Mouse (Mus musculus): ENCODE data around the gene 4930402H24Rik. TPM values are rescaled to one million over a fixed set of nuclear protein-coding genes. Genes with fewer than 3 reads are reported as not detected.

Gene 4930402H24Rik
- 22.4 and 37.8 TPM in 2 replicates for total RNA-seq (2014; fragmentation: Nextera tagmentation)
- 7.5 and 12.6 TPM in 2 replicates for total RNA-seq (2017)

DNA sequence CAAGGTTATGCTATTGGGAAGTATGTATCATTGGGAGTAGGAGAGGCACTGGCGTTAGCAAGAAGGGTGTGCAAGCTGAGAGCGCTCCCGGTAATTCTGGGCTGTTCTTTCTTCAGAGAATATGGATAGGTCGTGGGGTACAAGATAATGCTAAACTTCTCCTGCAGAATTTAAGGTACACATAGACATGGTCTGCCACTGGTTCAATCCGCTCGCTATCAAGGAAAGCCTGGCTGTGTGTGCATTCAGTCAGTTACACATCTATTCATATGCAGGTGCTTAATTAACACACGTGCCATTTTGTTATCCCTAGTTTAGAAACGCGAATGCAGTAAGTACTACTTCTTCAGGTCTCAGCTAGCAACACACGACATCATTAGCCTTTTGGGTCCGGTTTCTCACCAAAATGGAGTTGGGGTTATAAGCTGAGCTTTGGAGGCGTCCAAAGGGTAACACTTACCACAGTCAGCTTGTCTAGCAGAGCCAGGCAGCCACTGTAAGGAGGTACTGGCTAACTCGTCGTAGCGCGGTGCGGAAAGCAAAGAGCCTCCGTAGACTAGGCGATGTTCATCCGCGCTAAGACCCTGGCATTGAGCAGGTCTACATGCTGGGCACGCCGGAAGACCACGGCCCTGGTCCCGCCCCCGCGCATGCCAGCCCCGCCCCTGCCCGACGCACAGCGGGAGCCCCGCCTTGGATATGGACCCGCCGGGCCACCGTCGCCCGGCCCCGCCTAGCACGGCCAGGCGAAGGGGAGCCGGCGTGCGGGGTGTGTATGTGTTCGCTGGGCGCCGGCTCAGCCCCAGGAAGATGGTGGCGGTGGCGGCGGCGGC is at the start of gene 4930402H24Rik, which contains the start of gene Atrn:
Gene 4930402H24Rik, minus strand, starts transcription at position 656 of the 833 bp plus-strand sequence.
Gene Atrn, plus strand, starts transcription at position 745 of the 833 bp plus-strand sequence.
- ATAC-seq (replicated peaks; ENCODE audit: low FRiP score, low TSS enrichment, poor library complexity, severe bottlenecking) = peak; percentile 87

DNA sequence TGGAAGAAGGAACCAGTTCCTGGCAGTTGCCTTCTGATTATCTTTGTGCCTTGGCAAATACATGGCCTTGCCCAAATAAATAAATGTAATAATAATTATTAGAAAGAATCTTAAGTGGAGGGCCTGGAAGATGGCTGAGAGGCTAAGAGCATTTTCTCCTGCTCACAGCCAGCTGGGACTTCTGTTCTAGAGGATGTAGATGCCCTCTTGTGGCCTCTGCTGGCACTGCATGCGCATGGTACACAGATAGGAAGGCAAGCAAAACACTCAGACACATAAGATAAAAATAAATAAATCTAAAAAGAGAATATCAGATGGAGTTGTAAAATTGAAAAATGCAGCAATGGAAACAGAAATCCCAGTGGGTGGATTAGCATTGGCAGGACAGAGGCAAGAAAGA is 44.3 kb upstream of the 4930402H24Rik start:
- peak; percentile 82 for ATAC-seq (replicated peaks; ENCODE audit: low FRiP score, low TSS enrichment, poor library complexity, severe bottlenecking)

DNA sequence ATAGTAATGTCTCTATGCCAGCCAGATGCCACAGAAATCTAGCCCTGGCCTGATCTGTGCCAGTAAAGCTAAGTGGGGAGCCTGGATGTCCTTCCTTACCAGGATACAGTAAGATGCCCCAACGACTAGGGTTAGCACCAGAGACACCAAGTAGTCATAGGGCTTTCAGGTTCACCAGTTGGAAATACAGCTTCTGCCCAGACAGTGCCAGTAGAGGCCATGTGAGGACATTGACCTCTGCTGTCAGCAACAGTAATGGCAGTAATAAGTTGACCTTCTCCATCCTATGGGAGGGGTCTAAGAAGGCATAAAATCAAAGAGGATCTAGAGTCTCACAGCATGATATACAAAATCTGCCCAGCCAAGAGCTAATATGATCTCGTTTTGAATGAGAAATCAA is 43.6 kb upstream of the 4930402H24Rik start:
- ATAC-seq (replicated peaks; ENCODE audit: low FRiP score, low TSS enrichment, poor library complexity, severe bottlenecking) = no peak

- no peak for ATAC-seq (replicated peaks; ENCODE audit: low FRiP score, low TSS enrichment, poor library complexity, severe bottlenecking)
Observed at GRCm38 (mm10) chr2:130932865-130933264, 26.7 kb upstream of the 4930402H24Rik start.

DNA sequence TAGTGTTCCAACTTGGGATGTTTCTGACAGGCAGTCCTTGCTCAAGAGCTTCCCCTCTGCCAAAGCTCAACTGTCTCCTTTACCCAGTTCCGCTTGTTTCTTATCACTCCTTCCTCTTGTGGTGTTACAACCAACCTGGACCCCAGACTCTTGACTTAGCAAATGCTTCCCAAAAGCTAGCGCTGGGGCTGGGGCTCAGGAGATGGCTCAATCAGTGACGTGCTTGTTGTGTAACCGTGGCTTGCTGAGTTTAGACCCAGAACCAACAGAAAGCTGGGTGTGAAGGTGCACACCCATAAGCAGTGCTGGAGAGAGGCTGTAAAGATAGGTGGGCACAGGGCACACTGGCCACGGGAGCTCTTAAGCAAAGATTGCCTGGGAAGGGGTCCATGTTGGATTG is 23.8 kb upstream of the 4930402H24Rik start:
- ATAC-seq (replicated peaks; ENCODE audit: low FRiP score, low TSS enrichment, poor library complexity, severe bottlenecking) = peak; percentile 41; the same call in 1 of the 2 replicates

GRCm38 (mm10) chr2:130928530-130928929 is 22.3 kb upstream of the 4930402H24Rik start:
- ATAC-seq (replicated peaks; ENCODE audit: low FRiP score, low TSS enrichment, poor library complexity, severe bottlenecking) = no peak

DNA sequence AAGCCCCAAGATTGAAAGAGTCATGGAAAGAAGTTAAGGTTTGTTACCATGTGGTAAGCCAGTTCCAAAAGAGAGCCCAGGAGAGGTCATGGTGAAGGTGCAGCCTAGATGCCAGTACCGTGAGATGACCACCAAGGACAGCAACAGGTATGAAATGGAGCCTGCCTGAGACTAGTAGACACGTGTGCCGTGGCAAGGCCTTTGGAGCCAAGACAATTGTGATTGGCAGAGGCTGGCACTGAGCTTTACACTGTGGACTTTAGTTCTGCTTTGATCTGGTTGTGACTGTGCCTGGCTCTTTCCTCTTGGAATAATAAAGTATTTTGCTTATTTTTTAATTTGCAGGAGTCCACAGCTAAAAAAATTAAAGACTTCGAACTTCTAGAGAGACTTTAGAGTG is 21.8 kb upstream of the 4930402H24Rik start:
- ATAC-seq (replicated peaks; ENCODE audit: low FRiP score, low TSS enrichment, poor library complexity, severe bottlenecking) = no peak

GRCm38 (mm10) chr2:130924950-130925349 is 18.7 kb upstream of the 4930402H24Rik start:
- no peak for ATAC-seq (replicated peaks; ENCODE audit: low FRiP score, low TSS enrichment, poor library complexity, severe bottlenecking)

DNA sequence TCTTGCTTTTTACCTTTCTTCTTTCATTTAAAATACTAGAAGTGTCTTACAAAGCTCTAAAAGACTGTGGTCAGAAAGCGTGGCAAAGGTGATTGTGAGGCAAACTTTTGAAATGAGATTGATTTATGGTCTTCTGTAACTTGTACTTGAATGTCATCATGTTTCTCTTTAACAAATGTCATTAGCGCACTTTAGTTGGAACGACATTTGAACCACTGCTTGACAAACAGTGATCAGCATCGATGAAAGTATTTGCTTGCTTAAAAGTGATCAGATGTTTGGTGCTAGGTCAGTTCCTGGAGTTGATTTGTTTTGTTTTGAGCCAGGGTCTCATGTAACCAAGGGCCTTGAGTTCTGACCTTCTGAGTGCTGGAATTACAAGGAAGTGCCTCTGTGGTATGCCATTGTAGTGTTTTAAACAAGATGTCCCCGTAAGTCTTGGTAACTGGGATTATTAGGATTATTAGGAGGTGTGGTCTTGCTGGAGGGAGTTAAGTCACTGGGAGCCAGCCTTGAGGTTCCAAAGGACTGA is 12.9 kb upstream of the 4930402H24Rik start:
- ATAC-seq (replicated peaks; ENCODE audit: low FRiP score, low TSS enrichment, poor library complexity, severe bottlenecking) = no peak

- ATAC-seq (replicated peaks; ENCODE audit: low FRiP score, low TSS enrichment, poor library complexity, severe bottlenecking) = no peak
Observed at GRCm38 (mm10) chr2:130917686-130918085, 11.5 kb upstream of the 4930402H24Rik start.

DNA sequence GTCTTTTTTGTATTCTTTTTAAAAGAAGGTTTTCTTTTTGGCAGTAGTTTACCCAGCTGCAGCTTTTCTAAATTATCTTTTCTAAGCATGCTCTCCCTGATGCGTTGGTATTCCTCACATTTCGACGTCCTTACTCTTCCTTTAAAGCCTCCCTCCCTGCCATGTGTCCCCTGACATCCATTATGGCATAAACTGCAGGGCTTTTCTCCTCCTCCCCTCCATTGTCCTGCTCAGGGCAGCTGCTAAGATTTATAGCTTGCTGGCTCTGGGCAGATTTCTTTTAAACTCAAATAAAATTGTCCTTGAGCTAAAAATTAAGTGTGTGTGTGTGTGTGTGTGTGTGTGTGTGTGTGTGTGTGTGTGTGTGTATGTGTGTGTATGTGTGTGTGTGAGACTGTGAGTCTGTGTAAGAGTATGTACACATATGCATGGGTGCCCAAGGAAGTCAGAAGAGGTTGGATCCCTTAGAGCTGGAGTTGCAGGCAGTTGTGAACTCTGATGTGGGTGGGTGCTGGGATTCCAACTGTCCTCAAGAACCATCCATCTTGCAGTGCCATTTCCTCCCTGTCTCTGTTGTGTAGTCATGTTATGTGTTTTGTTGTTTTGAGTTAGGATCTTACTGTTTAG is 10.4 kb upstream of the 4930402H24Rik start:
- ATAC-seq (replicated peaks; ENCODE audit: low FRiP score, low TSS enrichment, poor library complexity, severe bottlenecking) = no peak

- no peak for ATAC-seq (replicated peaks; ENCODE audit: low FRiP score, low TSS enrichment, poor library complexity, severe bottlenecking)
Observed at GRCm38 (mm10) chr2:130914873-130915272, 8.7 kb upstream of the 4930402H24Rik start.

DNA sequence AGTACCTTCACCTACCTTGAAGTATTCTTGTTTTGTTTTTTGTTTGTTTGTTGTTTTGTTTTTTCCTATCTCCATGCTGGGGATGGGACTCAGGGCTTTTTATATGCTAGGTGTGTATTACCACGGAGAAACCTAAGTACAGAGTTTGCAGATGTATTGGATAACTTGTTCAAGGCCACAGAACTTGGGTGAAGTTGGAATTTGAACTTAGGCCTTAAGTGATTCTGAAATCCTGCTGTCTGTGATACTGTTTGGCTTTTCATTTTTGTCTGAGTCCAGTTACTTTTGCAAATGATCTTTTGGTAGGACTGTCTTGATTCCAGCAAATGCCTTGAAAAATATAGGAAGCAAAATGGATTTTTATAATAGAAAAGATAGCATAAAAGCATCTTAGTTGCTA is 5.5 kb upstream of the 4930402H24Rik start:
- ATAC-seq (replicated peaks; ENCODE audit: low FRiP score, low TSS enrichment, poor library complexity, severe bottlenecking) = no peak

DNA sequence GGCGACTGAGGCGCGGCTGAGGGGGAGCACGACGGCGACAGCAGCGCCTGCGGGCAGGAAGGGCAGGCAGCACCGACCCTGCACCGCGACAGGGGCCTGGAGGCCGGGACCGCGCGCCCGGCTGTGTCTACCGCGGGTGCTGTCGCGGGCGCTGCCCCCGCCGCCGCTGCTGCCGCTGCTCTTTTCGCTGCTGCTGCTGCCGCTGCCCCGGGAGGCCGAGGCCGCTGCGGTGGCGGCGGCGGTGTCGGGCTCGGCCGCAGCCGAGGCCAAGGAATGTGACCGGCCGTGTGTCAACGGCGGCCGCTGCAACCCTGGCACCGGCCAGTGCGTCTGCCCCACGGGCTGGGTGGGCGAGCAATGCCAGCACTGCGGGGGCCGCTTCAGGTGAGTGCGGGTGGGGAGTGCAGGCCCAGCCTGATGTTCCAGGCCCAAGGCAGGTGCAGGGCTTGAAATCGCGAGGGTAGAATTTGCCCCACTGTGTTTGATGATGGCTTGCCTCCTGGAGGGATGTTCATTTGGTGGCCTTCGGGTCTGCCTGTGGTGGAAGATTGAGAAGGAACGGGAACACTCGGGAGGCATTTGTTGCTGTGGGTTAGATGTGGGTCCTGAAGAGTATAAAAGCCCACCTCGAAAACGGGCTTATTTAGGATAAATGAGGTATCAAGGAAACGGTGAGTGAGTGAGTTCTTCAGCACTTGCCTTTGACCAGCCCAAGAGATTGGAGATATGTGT is 544 bp upstream of the 4930402H24Rik start:
- peak; percentile 15; the same call in 1 of the 2 replicates for ATAC-seq (replicated peaks; ENCODE audit: low FRiP score, low TSS enrichment, poor library complexity, severe bottlenecking)

DNA sequence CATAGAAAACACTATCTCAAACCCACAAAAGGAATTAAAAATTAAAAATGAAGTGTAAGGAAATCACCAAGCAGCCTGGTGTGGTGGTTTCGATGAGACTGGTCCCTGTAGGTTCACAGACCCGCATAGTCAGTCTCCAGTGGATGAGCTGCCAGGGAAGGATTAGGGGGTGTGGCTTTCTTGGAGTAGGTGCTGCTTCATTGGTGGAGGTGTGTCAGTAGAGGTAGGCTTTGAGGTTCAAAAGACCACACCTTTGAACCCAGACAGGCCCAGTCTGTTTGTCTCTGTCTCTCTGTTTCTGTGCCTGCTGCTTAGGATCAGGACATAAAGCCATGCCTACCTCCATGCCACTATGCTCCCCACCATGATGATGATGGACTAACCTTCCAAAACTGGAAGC is 7.4 kb downstream of the 4930402H24Rik start:
- ATAC-seq (replicated peaks; ENCODE audit: low FRiP score, low TSS enrichment, poor library complexity, severe bottlenecking) = no peak

DNA sequence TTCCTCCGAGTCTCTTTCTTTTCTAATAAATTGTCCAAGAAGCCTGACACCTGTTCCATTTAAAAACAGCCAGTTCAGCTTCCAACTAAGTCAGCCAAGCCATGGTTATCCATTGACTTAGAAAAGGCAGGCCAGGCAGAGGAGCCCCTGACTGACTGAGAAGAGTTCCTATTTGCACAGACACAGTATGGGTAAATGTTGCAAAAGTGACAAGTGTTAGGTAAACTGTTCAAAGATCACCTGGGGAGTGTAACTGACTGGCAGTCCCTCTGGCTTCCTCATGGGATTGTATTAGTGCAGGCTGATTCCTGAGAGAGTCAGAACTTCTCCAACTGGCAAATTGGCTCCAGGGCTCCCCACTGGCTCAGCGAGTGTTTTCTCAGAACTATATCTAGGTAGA is 8.3 kb downstream of the 4930402H24Rik start:
- no peak for ATAC-seq (replicated peaks; ENCODE audit: low FRiP score, low TSS enrichment, poor library complexity, severe bottlenecking)

- ATAC-seq (replicated peaks; ENCODE audit: low FRiP score, low TSS enrichment, poor library complexity, severe bottlenecking) = no peak
Observed at GRCm38 (mm10) chr2:130896944-130897343, 9.3 kb downstream of the 4930402H24Rik start.

DNA sequence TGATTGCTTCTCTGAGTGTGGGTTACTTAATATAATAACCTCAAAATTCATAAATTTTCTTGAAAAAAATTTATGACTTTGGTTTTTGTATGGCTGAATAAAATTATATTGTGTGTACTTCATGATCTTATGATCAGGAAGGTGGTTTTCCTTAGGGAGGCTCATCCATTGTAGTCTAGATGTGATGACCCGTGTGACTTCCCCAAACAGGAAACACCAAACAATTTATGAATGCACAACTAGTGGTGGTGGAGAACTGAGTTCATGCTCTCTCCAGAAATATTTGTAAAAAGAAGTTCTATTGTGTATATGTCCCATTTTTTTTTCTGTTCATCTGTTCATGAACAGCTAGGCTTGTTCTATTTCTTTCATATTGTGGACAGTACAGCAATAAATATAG is 18.8 kb downstream of the 4930402H24Rik start:
- no peak for ATAC-seq (replicated peaks; ENCODE audit: low FRiP score, low TSS enrichment, poor library complexity, severe bottlenecking)

DNA sequence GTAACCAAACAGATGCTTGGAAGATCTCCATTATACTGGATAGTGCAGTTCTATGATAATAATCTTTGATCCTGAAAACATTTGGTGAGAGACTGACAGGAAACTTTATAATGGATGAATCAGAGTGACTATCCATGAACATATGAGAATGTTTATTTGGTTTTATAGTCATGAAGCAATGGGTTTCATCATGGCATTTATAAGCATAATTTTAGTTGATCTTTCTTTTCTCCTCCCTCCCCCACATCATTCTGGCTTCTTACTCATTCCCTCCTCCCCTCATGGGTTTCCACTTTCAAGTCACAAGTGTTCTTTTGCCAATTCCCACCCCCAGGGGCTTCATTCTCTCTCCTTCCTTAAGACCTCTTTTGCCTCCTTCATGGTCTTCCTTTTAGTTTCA is 19.2 kb downstream of the 4930402H24Rik start:
- no peak for ATAC-seq (replicated peaks; ENCODE audit: low FRiP score, low TSS enrichment, poor library complexity, severe bottlenecking)

DNA sequence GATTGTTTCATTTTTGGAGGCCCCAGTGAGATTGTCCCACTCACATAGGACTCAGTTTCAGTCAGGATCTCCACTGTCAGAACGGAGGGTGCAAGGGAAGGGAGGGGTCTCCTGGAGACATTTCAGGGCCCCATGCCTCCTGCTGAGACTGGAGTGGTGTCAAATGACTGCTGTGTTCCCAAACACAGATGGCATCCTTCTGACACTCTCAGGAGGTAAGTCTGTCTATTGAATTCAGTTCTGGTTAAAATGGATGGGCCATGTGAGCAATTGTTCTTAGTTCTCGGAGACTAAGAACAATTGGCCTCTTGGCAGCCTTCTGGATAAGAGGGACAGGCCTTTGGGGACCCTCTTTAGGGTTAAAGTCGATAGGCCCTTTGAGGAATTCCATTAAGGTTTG is 28.8 kb downstream of the 4930402H24Rik start:
- ATAC-seq (replicated peaks; ENCODE audit: low FRiP score, low TSS enrichment, poor library complexity, severe bottlenecking) = no peak

Measured in megakaryocyte-erythroid progenitor cell, adult 5-6 weeks (primary cell).